Mouse (Mus musculus): ENCODE measurements at regions not wholly inside any gene's neighbourhood (a gene's known extent, or its start where the extent isn't known, plus 50 kb on each side); places are given as distances from the start of the nearest gene placed in this dataset.
A peak's percentile ranks its signal among the peaks of the same experiment; 100 is the strongest.

DNA sequence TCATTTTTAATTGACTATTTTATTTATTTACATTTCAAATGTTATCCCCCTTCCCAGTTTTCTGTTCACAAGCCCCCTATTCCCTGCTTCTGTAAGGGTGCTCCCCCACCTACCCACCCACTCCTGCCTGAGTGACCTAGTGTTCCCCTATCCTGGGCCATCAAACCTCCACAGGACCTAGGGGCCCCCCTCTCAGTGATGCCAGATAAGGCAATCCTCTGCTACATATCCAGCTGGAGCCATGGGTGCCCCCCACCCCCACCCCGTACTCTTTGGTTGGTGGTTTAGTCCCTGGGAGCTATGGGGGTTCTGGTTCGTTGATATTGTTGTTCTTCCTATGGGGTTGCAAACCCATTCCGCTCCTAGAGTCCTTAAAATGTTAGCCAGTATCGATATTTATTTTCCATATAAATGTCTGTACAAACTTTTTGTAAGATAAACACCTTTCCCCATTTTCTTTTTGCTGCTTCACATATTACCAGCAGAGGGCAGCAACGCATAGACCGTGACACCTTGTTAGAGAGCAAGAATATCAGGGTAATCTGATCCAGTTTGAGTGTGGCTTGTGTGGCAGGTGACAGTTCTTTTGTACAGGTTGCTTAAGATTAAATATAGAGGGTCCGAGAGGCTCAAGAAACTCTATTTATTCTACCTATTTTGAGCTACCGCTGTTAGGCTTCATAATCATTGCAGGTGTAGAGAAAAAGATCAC, 177.2 kb upstream of the Scn7a start:
- WGBS = 25% methylated on average over 8 of the region's 8 CpGs

DNA sequence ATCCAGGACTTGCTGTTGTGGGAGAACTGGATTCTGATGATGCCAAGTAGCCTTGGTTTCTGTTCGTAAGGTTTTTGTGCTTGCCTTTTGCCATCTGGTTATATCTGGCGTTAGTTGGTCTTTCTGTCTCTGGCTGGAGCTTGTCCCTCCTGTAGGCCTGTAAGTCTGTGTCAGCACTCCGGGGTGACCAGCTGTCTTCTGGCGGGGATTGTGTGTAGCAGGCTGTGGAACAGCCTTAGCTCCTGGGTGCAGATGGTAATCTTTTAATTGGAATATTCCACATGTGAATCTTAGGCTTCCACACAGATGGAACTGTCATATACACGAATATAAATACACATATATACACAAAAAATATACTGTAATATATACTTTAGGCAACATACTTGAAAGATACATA, 156.5 kb upstream of the Scn7a start:
- H3K4me2 ChIP-seq (ENCODE audit: low read depth) = no peak overlapping the region
- WGBS = 60% methylated on average over 5 of the region's 5 CpGs
- peak; percentile 29 for DNase-seq
- H3K9me3 ChIP-seq (ENCODE audit: low read length) = no peaks in the 10 kb centered on the region
- H3K27ac ChIP-seq (ENCODE audit: low read depth, low read length) = no peak overlapping the region
- no peak for TF ChIP-seq CTCF (IDR thresholded peaks at IDR 0.05; ENCODE audit: low read depth)
- no peaks in the 10 kb centered on the region for H3K4me1 ChIP-seq (ENCODE audit: insufficient read depth)
- H3K4me3 ChIP-seq (ENCODE audit: low read depth, low read length) = no peak overlapping the region
- no peaks in the 10 kb centered on the region for H3K27me3 ChIP-seq (ENCODE audit: insufficient read depth, low read length)
- no peaks in the 10 kb centered on the region for H3K36me3 ChIP-seq (ENCODE audit: insufficient read depth)
- ATAC-seq = peak; percentile 81
- H3K9ac ChIP-seq = no peak overlapping the region

More for the DNA sequence above, 177.2 kb upstream of the Scn7a start:
- ATAC-seq (peak; percentile 62), DNase-seq (peak; percentile 84)
- Histone ChIP-seq H3K27me3 (ENCODE audit: insufficient read depth, low read length) (no peaks in the 10 kb centered on the region), H3K4me3 (ENCODE audit: low read depth, low read length) (no peak overlapping the region), H3K4me1 (ENCODE audit: insufficient read depth) (no peaks in the 10 kb centered on the region), H3K27ac (ENCODE audit: low read depth, low read length) (no peak overlapping the region), H3K4me2 (ENCODE audit: low read depth) (no peak overlapping the region), H3K9me3 (ENCODE audit: low read length) (no peaks in the 10 kb centered on the region), H3K36me3 (ENCODE audit: insufficient read depth) (no peaks in the 10 kb centered on the region), H3K9ac (no peak overlapping the region)
- peak; percentile 87 for TF ChIP-seq CTCF (IDR thresholded peaks at IDR 0.05; ENCODE audit: low read depth)

DNA sequence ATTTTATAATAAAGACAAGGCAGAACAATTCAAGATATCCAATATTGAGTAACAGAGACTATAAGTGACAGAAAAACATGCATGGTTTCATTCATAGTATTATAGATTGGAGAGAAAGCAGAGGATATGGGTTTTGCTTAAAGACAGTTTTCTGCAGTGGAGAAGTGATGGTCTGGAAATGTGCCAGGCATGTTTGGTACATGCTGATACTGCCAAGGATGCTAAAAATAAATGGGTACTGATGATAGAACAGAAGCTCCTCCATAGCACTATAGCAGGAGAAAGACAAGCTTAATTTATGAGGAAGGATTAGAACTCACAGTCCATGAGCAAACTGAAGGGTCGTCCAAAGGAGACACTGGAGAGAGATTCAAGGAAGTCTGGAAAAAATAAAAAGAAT, 113.3 kb upstream of the Scn7a start:
- Histone ChIP-seq H3K27me3 (ENCODE audit: insufficient read depth, low read length) (no peaks in the 10 kb centered on the region), H3K36me3 (ENCODE audit: insufficient read depth) (no peaks in the 10 kb centered on the region), H3K4me1 (ENCODE audit: insufficient read depth) (no peaks in the 10 kb centered on the region), H3K4me3 (ENCODE audit: low read depth, low read length) (no peak overlapping the region), H3K9me3 (ENCODE audit: low read length) (no peaks in the 10 kb centered on the region), H3K9ac (no peak overlapping the region), H3K4me2 (ENCODE audit: low read depth) (no peak overlapping the region), H3K27ac (ENCODE audit: low read depth, low read length) (no peak overlapping the region)
- WGBS = 50% methylated on average over 1 of the region's 1 CpGs
- ATAC-seq = no peak
- no peak for TF ChIP-seq CTCF (IDR thresholded peaks at IDR 0.05; ENCODE audit: low read depth)
- DNase-seq = no peak

DNA sequence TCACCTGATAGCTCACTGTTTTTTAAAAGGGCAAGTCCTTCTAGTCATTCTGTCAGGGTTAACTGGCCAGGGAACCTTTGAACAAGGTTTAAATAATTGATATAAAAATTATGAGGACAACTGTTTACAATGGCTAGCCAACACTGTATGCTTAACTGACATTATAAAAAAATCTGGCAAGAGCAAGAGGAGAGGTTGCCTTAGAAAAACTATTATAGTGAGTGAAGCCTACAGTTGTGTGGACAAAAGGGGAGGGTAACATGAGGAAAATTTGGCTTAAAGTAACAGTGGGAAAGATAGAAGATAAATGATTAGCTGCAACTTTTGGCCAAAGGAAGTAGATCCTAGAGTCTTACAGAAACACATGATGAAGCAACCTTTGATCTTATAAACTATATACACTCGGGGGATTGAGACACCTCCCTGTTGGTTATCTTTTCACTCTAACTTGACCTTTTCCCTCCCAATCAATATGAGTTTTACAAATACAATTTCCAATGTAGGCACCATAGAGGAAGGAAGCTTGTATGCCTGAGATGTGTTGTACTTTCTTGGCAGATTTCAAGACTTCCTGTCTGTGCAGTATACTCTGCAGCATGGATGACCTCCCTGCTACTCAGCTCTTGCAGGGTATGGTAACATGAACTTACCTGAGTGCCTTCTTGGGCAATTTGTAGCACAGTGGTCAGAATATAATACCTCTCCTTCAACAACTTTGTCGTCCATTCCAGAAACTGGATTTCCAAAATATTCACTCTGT, 82.9 kb upstream of the Scn7a start:
- H3K4me3 ChIP-seq (ENCODE audit: low read depth, low read length) = no peak overlapping the region
- H3K4me1 ChIP-seq (ENCODE audit: insufficient read depth) = no peaks in the 10 kb centered on the region
- no peak overlapping the region for H3K4me2 ChIP-seq (ENCODE audit: low read depth)
- H3K27me3 ChIP-seq (ENCODE audit: insufficient read depth, low read length) = no peaks in the 10 kb centered on the region
- ATAC-seq (no peak), DNase-seq (no peak)
- no peaks in the 10 kb centered on the region for H3K36me3 ChIP-seq (ENCODE audit: insufficient read depth)
- TF ChIP-seq CTCF (IDR thresholded peaks at IDR 0.05; ENCODE audit: low read depth) = no peak
- no peak overlapping the region for H3K27ac ChIP-seq (ENCODE audit: low read depth, low read length)
- H3K9ac ChIP-seq = no peak overlapping the region
- H3K9me3 ChIP-seq (ENCODE audit: low read length) = no peaks in the 10 kb centered on the region
- 88% methylated on average over 2 of the region's 2 CpGs for WGBS

Measured in forebrain, postnatal 0 days (tissue).